Mouse (Mus musculus): ENCODE measurements around the gene Cdkn1c.

GRCm38 (mm10) chr7:143408615-143409021, 52.2 kb downstream of the Cdkn1c start:
- TF ChIP-seq CTCF (IDR thresholded peaks at IDR 0.05; ENCODE audit: low read depth) (no peak), EP300 (optimal IDR thresholded peaks at IDR 0.05) (no peak)

Data from stomach, postnatal 0 days (tissue).